Mouse (Mus musculus): ENCODE data around the gene Ace.
"Not testable (repeated sequence)": the region's sequence is repeated elsewhere in the genome, so short reads cannot be mapped to it uniquely, and the experiment has no call there.

Gene Ace

GRCm38 (mm10) chr11:105994375-105994774 is 26.6 kb downstream of the Ace start, which contains the start of gene Ace3:
TSS of gene Ace3 (plus strand) at chr11:105994675.
- DNase-seq (ENCODE audit: low read depth, low spot score): no peak

- DNase-seq (ENCODE audit: low read depth, low spot score): no peak
Observed at GRCm38 (mm10) chr11:106000062-106000461, 32.3 kb downstream of the Ace start.

DNA sequence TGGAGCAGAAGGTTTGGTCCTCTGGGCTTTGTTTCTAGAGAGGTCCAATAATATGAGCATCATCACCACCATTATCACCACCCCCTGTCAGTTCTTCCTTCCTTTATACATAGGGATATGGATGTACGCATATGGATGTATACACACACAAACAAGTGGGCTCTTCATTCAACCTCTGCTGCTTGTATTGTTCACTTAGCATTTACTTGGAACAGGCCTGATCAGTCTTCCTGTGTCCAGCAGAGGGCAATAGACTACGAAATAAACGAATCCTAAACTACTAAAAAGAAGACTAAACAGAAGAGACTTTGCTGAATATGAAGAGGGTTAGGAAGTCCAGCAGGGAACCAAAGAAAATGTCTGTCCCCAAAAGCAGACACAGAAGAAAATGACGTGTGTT is 34.0 kb downstream of the Ace start:
- DNase-seq (ENCODE audit: low read depth, low spot score): no peak

DNA sequence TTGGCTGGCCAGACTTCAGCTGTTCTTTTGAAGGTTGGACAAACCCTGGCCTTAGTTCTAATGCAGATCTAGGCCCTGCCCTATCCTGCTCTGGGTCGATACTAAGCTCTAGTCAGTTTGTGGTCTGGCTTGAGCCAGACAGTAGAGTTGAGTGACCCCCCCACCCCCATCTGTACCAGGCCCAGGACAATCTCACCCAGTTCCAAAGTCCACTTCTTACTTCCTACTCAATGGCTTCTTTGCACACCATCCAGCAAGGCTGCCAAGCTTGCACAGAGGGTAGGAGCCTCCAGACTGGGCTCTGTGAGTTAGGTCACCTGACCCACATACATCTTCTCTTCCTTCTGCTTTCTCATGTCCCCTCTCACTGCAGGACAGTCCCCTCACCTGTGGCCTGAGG is 36.8 kb downstream of the Ace start:
- no peak for DNase-seq (ENCODE audit: low read depth, low spot score)

DNA sequence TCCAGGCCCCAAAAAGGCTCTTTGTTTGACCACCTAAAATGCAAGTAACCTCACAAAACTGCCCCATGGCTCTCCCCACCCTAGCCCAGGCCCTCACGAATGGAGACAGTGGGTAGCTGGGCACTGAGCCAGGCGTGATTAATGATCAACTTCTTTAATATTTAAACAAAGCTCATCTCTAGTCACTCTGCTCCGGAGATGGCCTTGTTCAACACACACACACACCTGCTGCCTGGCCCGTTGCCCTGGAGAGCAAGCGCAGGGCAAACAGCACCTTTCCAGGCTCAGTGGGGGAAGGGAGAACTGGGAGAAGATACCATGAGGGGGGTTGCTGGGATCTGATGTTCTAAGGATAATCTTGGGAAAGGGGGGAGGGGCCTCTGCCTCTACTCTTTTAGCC is 38.2 kb downstream of the Ace start:
- no peak for DNase-seq (ENCODE audit: low read depth, low spot score)

DNA sequence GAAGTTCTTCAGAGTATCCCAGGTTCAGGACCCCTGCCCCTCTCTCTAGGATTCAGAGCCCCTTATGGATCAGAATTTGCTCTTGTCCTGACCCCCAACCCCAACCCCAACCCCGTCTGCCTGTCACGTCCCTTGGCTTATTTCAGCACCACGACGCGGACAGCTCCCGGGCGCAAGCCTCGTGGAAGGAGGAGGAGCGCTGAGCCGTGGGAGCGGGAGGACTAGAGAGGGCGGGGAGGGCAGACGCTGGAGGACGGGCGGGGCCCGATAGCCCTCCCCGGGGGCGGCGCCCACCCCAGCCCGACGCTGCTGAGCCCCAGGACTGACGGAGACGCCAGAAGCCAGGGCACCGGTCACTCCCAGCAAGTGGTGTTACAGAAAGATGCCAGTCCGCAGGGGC is 40.1 kb downstream of the Ace start, which contains the start of gene Kcnh6:
Kcnh6 (plus strand) TSS at position 304 of the 400 bp plus-strand sequence.
- DNase-seq (ENCODE audit: low read depth, low spot score): peak; percentile 79

DNA sequence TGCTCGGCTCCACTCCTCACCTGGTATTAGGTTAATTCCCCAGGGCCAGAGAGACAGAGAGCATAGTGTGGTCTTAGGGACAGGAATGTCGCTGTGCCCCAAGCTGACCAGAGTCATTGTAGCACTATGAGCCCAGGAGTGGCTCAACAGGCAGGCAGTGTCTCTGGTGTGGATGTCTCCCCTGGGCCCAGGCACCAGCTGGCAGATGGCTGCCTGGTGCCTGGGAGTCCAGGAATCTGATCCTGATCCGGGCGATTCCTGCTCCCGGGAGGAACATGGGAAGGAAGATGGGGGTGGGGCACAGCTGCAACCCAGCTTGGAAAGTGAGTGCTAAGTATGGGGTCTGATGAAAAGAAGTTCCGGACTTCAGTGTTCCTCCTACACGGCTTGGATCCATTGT is 45.0 kb downstream of the Ace start:
- peak; percentile 11 for DNase-seq (ENCODE audit: low read depth, low spot score)

- DNase-seq (ENCODE audit: low read depth, low spot score): no peak
Observed at GRCm38 (mm10) chr11:106013556-106014225, 45.9 kb downstream of the Ace start.

DNA sequence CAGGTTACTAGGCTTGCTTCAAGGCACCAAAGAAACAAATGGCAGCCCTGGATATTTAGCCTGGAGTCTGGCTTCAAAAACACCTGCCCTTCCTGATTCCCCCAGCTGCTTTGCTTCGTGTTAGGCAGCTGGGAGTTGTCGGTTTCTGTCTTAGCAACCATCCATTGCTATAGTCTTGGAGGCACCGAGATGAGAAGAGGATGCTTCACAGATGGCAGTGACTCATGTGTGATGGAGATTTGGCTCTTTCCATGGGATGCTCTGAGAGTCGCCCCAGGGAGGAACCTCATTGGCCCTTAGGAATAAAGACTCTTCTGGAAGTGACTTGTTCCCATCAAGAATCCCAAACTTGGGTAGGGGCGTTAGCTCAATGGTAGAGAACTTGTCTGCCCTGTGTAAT is 48.7 kb downstream of the Ace start:
- DNase-seq (ENCODE audit: low read depth, low spot score): no peak

DNA sequence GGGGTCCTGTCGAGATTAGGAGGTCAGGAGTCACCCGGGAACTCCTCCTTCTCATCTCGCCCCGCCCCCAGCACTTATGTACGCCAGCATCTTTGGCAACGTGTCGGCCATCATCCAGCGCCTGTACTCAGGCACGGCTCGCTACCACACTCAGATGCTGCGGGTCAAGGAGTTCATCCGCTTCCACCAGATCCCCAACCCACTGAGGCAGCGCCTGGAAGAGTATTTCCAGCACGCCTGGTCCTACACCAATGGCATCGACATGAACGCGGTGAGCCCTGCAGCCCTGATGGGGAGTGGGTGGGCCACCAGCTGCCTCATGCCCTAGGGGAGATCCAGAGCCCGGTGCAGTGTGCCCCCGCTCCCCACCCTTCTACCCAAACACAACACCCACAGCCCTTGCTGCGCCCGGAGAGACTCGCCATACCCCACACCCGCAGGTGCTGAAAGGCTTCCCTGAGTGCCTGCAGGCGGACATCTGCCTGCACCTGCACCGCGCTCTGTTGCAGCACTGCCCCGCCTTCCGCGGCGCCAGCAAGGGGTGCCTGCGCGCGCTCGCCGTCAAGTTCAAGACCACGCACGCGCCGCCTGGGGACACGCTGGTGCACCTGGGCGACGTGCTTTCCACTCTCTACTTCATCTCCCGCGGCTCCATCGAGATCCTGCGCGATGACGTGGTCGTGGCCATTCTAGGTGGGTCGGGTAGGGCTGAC is 52.5 kb downstream of the Ace start:
- DNase-seq (ENCODE audit: low read depth, low spot score): peak; percentile 3

DNA sequence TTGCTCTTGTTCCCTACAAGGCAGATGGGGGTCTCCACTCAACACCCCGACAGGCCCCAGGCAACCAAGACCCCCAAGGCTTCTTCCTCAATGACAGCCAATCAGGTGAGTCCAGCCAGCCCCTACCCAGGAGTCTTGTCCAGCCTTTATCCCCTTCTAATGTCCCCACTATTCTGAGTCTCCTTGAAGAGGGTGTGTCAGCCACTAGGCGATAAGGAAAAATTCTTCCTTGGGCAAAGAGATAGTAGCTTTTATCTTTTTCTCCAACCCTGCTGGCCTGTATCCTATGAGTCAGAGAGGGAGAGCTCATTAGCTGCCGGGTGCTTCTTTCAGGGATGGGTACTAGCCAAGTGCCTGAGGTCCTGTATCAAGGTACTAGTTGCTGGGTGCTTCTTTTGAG is 58.0 kb downstream of the Ace start:
- DNase-seq (ENCODE audit: low read depth, low spot score): no peak

- DNase-seq (ENCODE audit: low read depth, low spot score): peak; percentile 40
Observed at GRCm38 (mm10) chr11:106026465-106027151, 58.9 kb downstream of the Ace start.

- DNase-seq (ENCODE audit: low read depth, low spot score): no peak
Observed at GRCm38 (mm10) chr11:106027607-106028006, 59.9 kb downstream of the Ace start.

GRCm38 (mm10) chr11:106032074-106032473 is 64.3 kb downstream of the Ace start:
- DNase-seq (ENCODE audit: low read depth, low spot score): not testable (repeated sequence)

- no peak for DNase-seq (ENCODE audit: low read depth, low spot score)
Observed at GRCm38 (mm10) chr11:106033491-106033919, 65.8 kb downstream of the Ace start.

DNA sequence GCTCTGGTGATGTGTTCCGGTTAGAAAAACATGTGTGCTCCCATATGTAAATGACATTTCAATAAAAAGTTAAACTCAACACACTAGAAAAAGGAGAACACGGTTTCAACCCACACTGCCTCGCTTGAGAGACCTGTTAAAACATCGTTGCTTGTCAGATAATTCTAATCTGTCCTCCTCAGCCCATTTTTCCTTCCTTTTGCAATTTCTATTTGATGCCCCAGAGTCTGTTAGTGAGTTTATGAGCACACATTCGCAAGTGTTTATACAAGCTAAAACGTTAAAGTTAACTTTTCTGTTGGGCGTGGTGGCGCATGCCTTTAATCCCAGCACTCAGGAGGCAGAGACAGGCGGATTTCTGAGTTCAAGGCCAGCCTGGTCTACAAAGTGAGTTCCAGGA is 67.2 kb downstream of the Ace start:
- no peak for DNase-seq (ENCODE audit: low read depth, low spot score)

DNA sequence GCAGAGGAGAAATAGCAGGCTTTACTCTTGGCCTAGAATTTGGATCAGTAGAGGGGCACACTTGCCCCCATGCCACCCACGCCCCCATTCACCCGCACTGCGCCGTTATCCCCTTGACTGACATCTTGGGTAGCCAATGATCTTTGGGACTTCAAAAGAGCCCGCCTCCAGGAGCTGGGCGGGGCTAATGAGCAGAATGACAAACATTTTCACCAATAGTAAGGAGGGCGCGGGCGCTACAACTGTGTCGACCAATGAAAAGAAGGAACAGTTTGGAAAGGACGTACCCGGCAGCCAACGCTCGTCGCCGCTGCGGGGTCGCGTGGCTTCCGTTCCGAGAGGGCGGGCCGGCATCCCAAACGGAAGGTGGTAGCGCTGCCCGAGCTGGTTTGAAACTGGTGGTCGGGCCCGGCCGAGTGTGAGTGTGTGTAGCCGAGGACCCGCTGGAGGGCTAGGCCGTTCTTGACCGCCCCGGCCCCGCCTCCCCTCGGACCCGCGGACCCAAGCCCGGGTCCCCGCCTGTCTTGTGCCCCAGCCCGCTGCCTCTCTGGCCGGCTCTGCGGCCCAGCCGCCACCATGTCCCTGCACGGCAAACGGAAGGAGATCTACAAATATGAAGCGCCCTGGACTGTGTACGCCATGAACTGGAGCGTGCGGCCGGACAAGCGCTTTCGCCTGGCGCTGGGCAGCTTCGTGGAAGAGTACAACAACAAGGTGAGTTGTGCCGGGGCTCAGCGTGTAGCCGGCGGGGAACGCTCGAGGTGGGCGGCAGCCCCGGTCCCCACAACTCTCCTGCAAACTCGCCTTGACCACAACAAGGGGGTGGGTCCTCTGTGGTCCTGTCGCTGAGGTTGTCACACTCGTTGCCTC is 69.0 kb downstream of the Ace start, which contains the start of gene Dcaf7:
Dcaf7 (plus strand) TSS at position 325 of the 870 bp plus-strand sequence.
- peak; percentile 98 for DNase-seq (ENCODE audit: low read depth, low spot score)

DNA sequence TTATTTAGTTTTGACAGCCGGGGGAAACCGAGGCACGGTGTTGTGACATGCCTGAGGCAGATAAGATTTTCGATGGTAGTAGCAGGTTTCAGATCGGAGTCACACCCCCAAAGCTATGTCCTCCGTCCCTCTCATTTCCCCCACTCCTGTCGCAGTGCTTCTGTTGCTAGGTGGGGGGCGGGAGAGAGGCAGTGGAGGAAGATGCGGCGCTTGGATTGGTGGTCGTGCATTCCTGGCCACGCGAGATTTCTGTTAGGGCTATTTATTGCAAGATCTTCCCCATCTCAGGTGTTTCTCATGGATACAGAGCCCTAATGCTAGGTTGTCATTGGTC is 69.6 kb downstream of the Ace start:
- DNase-seq (ENCODE audit: low read depth, low spot score): peak; percentile 57
